Mouse (Mus musculus): ENCODE results near the gene Fam186b. TPM values are rescaled to one million over a fixed set of nuclear protein-coding genes. Genes with fewer than 3 reads are reported as not detected.
A peak's percentile ranks its signal among the peaks of the same experiment; 100 is the strongest.

The Fam186b gene
- total and polyA plus RNA-seq, 2 experiments from 2014 or later = 0.22 TPM; not detected in 1

GRCm38 (mm10) chr15:99341102-99341501 is 45.4 kb upstream of the Fam186b start:
- TF ChIP-seq CTCF (IDR thresholded peaks at IDR 0.05; ENCODE audit: low read depth) (no peak), EP300 (IDR thresholded peaks at IDR 0.05; ENCODE audit: low read depth) (no peak)
- Histone ChIP-seq H3K4me1 (ENCODE audit: control insufficient read depth, insufficient read depth) (peaks cover 79% of the 10 kb centered on the region), H3K9ac (replicated peaks; ENCODE audit: low read depth, low read length) (no peak overlapping the region), H3K27me3 (ENCODE audit: control insufficient read depth, insufficient read depth, low read length) (no peaks in the 10 kb centered on the region), H3K36me3 (replicated peaks; ENCODE audit: control insufficient read depth, insufficient read depth, low read length) (no peaks in the 10 kb centered on the region), H3K27ac (ENCODE audit: low read depth) (peak overlapping the region; percentile 86; the same call in 1 of the 2 replicates), H3K9me3 (replicated peaks; ENCODE audit: control insufficient read depth, low read length) (no peaks in the 10 kb centered on the region), H3K4me2 (ENCODE audit: low read depth, low read length) (no peak overlapping the region), H3K4me3 (ENCODE audit: low read depth, low read length) (no peak overlapping the region)
- no peak for DNase-seq (ENCODE audit: low spot score)
- ATAC-seq (ENCODE audit: insufficient read depth, low read depth) = no peak
- WGBS = 52% methylated on average over 3 of the region's 3 CpGs

- H3K27ac ChIP-seq (ENCODE audit: low read depth) = no peak overlapping the region
- no peak overlapping the region for H3K4me2 ChIP-seq (ENCODE audit: low read depth, low read length)
- H3K36me3 ChIP-seq (replicated peaks; ENCODE audit: control insufficient read depth, insufficient read depth, low read length) = no peaks in the 10 kb centered on the region
- TF ChIP-seq CTCF (IDR thresholded peaks at IDR 0.05; ENCODE audit: low read depth) (no peak), EP300 (IDR thresholded peaks at IDR 0.05; ENCODE audit: low read depth) (no peak)
- DNase-seq (ENCODE audit: low spot score) (no peak), ATAC-seq (ENCODE audit: insufficient read depth, low read depth) (no peak)
- H3K4me3 ChIP-seq (ENCODE audit: low read depth, low read length) = no peak overlapping the region
- no peaks in the 10 kb centered on the region for H3K9me3 ChIP-seq (replicated peaks; ENCODE audit: control insufficient read depth, low read length)
- H3K27me3 ChIP-seq (ENCODE audit: control insufficient read depth, insufficient read depth, low read length) = no peaks in the 10 kb centered on the region
- H3K4me1 ChIP-seq (ENCODE audit: control insufficient read depth, insufficient read depth) = peaks cover 84% of the 10 kb centered on the region
- H3K9ac ChIP-seq (replicated peaks; ENCODE audit: low read depth, low read length) = no peak overlapping the region
- 49% methylated on average over 6 of the region's 6 CpGs for WGBS
These were observed 44.0 kb upstream of the Fam186b start for GRCm38 (mm10) chr15:99339669-99340068.

- WGBS = 72% methylated on average over 2 of the region's 2 CpGs
- no peak for DNase-seq (ENCODE audit: low spot score)
- Histone ChIP-seq H3K4me3 (ENCODE audit: low read depth, low read length) (no peak overlapping the region), H3K27me3 (ENCODE audit: control insufficient read depth, insufficient read depth, low read length) (no peaks in the 10 kb centered on the region), H3K36me3 (replicated peaks; ENCODE audit: control insufficient read depth, insufficient read depth, low read length) (no peaks in the 10 kb centered on the region), H3K9ac (replicated peaks; ENCODE audit: low read depth, low read length) (no peak overlapping the region), H3K4me2 (ENCODE audit: low read depth, low read length) (no peak overlapping the region), H3K27ac (ENCODE audit: low read depth) (no peak overlapping the region), H3K9me3 (replicated peaks; ENCODE audit: control insufficient read depth, low read length) (no peaks in the 10 kb centered on the region), H3K4me1 (ENCODE audit: control insufficient read depth, insufficient read depth) (peaks cover 84% of the 10 kb centered on the region)
- TF ChIP-seq CTCF (IDR thresholded peaks at IDR 0.05; ENCODE audit: low read depth) = no peak
- TF ChIP-seq EP300 (IDR thresholded peaks at IDR 0.05; ENCODE audit: low read depth) = no peak
- ATAC-seq (ENCODE audit: insufficient read depth, low read depth) = no peak
These were observed 43.2 kb upstream of the Fam186b start for GRCm38 (mm10) chr15:99338916-99339315.

GRCm38 (mm10) chr15:99335801-99336320 is 40.2 kb upstream of the Fam186b start:
- no peak for TF ChIP-seq EP300 (IDR thresholded peaks at IDR 0.05; ENCODE audit: low read depth)
- TF ChIP-seq CTCF (IDR thresholded peaks at IDR 0.05; ENCODE audit: low read depth) = no peak
- peak overlapping the region; percentile 87 for H3K27ac ChIP-seq (ENCODE audit: low read depth)
- no peaks in the 10 kb centered on the region for H3K36me3 ChIP-seq (replicated peaks; ENCODE audit: control insufficient read depth, insufficient read depth, low read length)
- 20% methylated on average over 8 of the region's 8 CpGs for WGBS
- peaks cover 76% of the 10 kb centered on the region for H3K4me1 ChIP-seq (ENCODE audit: control insufficient read depth, insufficient read depth)
- no peak overlapping the region for H3K4me2 ChIP-seq (ENCODE audit: low read depth, low read length)
- H3K4me3 ChIP-seq (ENCODE audit: low read depth, low read length) = no peak overlapping the region
- H3K27me3 ChIP-seq (ENCODE audit: control insufficient read depth, insufficient read depth, low read length) = no peaks in the 10 kb centered on the region
- H3K9ac ChIP-seq (replicated peaks; ENCODE audit: low read depth, low read length) = no peak overlapping the region
- peak; percentile 26; the same call in 1 of the 2 replicates for ATAC-seq (ENCODE audit: insufficient read depth, low read depth)
- no peaks in the 10 kb centered on the region for H3K9me3 ChIP-seq (replicated peaks; ENCODE audit: control insufficient read depth, low read length)
- peak; percentile 71 for DNase-seq (ENCODE audit: low spot score)

- no peak overlapping the region for H3K4me3 ChIP-seq (ENCODE audit: low read depth, low read length)
- H3K9ac ChIP-seq (replicated peaks; ENCODE audit: low read depth, low read length) = 0 out of 2 replicates have a peak overlapping the region, but pooled peaks have one; percentile 0
- no peaks in the 10 kb centered on the region for H3K9me3 ChIP-seq (replicated peaks; ENCODE audit: control insufficient read depth, low read length)
- ATAC-seq (ENCODE audit: insufficient read depth, low read depth) (no peak), DNase-seq (ENCODE audit: low spot score) (no peak)
- H3K4me1 ChIP-seq (ENCODE audit: control insufficient read depth, insufficient read depth) = peaks cover 65% of the 10 kb centered on the region
- no peaks in the 10 kb centered on the region for H3K27me3 ChIP-seq (ENCODE audit: control insufficient read depth, insufficient read depth, low read length)
- WGBS = 39% methylated on average over 6 of the region's 6 CpGs
- no peak overlapping the region for H3K4me2 ChIP-seq (ENCODE audit: low read depth, low read length)
- no peaks in the 10 kb centered on the region; the same call in 1 of the 2 replicates for H3K36me3 ChIP-seq (replicated peaks; ENCODE audit: control insufficient read depth, insufficient read depth, low read length)
- TF ChIP-seq CTCF (IDR thresholded peaks at IDR 0.05; ENCODE audit: low read depth) (no peak), EP300 (IDR thresholded peaks at IDR 0.05; ENCODE audit: low read depth) (no peak)
- peak overlapping the region; percentile 87 for H3K27ac ChIP-seq (ENCODE audit: low read depth)
These were observed 38.8 kb upstream of the Fam186b start for GRCm38 (mm10) chr15:99334500-99334899.

- peak; percentile 40; the same call in 1 of the 2 replicates for TF ChIP-seq EP300 (IDR thresholded peaks at IDR 0.05; ENCODE audit: low read depth)
- no peak; the same call in 1 of the 2 replicates for TF ChIP-seq CTCF (IDR thresholded peaks at IDR 0.05; ENCODE audit: low read depth)
- Histone ChIP-seq H3K4me1 (ENCODE audit: control insufficient read depth, insufficient read depth) (peaks cover 62% of the 10 kb centered on the region), H3K4me2 (ENCODE audit: low read depth, low read length) (peak overlapping the region; percentile 20), H3K27me3 (ENCODE audit: control insufficient read depth, insufficient read depth, low read length) (no peaks in the 10 kb centered on the region), H3K36me3 (replicated peaks; ENCODE audit: control insufficient read depth, insufficient read depth, low read length) (peaks cover 3% of the 10 kb centered on the region), H3K9me3 (replicated peaks; ENCODE audit: control insufficient read depth, low read length) (no peaks in the 10 kb centered on the region), H3K9ac (replicated peaks; ENCODE audit: low read depth, low read length) (0 out of 2 replicates have a peak overlapping the region, but pooled peaks have one; percentile 0), H3K4me3 (ENCODE audit: low read depth, low read length) (no peak overlapping the region), H3K27ac (ENCODE audit: low read depth) (peak overlapping the region; percentile 87)
- ATAC-seq (ENCODE audit: insufficient read depth, low read depth) (peak; percentile 48), DNase-seq (ENCODE audit: low spot score) (peak; percentile 60)
- WGBS = 73% methylated on average over 3 of the region's 3 CpGs
These were observed 38.0 kb upstream of the Fam186b start for GRCm38 (mm10) chr15:99333676-99334065.
